Mouse (Mus musculus): ENCODE measurements at regions not wholly inside any gene's neighbourhood (a gene's known extent, or its start where the extent isn't known, plus 50 kb on each side); places are given as distances from the start of the nearest gene placed in this dataset.

DNA sequence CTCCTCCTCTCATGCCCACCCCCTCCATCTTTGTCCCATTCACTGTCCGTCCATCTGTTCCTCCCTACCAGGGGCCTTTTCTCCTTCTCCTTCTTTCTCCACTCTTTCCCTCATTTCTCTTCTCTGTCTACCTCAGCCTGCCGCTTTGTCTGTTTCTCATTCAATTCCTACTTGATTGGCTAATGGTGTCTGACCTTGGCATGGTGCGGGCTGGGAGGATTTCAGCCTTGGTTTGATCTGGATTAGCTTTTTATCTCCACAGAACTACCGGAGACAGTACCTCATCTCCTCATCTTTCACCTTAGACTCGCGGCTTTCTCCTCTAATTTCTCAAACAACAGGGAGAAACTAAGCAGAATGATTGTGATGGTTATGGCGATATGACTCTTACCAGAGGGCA is 506.4 kb downstream of the Tmem38b start:
- Histone ChIP-seq H3K4me1 (ENCODE audit: control insufficient read depth, insufficient read depth, insufficient read length) (no peaks in the 10 kb centered on the region; the same call in 1 of the 2 replicates), H3K36me3 (ENCODE audit: control insufficient read depth, insufficient read depth, low read length) (no peaks in the 10 kb centered on the region), H3K27ac (ENCODE audit: insufficient read depth, low read length) (no peak overlapping the region), H3K4me3 (ENCODE audit: extremely low read depth, insufficient read depth, insufficient read length) (no peak overlapping the region), H3K27me3 (ENCODE audit: control insufficient read depth, insufficient read depth, low read length) (no peaks in the 10 kb centered on the region)
- 93% methylated on average over 7 of the region's 7 CpGs for WGBS
- TF ChIP-seq POLR2A (IDR thresholded peaks at IDR 0.05; ENCODE audit: low read depth, low read length): no peak
- no peak for TF ChIP-seq CTCF (IDR thresholded peaks at IDR 0.05; ENCODE audit: extremely low read depth, insufficient read depth, insufficient read length, insufficient replicate concordance)
- DNase-seq (ENCODE audit: low read depth in 1 of 2, low spot score in 2 of 2): no peak

DNA sequence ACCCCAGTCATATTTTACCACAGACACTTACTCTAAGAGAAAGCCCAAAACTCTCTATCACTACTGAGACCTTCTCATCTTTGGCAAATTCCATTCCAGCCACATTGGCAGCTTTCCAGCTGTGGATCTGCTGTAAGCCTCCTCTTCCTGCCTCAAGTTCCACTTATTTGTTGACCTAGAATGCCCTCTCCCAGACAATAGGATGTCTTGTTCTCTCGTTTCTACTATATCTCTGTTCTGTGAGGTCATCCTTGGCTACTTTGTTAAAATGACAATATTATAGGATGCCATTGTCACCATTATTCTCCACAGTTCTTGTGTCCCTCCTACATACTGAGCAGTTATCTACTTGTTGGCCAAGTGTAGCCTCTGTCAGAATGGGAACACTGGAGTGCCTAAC is 512.7 kb downstream of the Tmem38b start:
- 64% methylated on average over 1 of the region's 1 CpGs for WGBS
- no peak for DNase-seq (ENCODE audit: low read depth in 1 of 2, low spot score in 2 of 2)

DNA sequence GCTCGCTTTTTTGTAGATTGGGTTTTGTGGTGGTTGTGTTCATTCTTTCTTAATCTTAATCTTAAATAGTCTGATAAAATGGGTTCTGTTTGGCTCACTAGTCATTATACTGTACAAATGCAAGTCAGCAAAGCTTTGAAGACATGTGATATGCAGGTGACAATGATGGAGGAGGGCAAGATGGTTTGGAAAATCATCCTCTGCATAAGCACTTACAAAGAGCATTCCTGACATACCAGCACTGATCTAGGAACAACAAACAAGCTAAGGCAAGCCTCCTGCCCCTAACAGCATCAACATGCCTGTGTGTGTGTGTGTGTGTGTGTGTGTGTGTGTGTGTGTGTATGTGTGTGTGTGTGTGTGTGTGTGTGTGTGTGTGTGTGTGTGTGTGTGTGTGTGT is 514.3 kb downstream of the Tmem38b start:
- H3K27ac ChIP-seq (ENCODE audit: insufficient read depth, low read length): no peak overlapping the region
- H3K4me1 ChIP-seq (ENCODE audit: control insufficient read depth, insufficient read depth, insufficient read length): no peaks in the 10 kb centered on the region
- H3K36me3 ChIP-seq (ENCODE audit: control insufficient read depth, insufficient read depth, low read length): no peaks in the 10 kb centered on the region
- TF ChIP-seq POLR2A (IDR thresholded peaks at IDR 0.05; ENCODE audit: low read depth, low read length) (no peak), CTCF (IDR thresholded peaks at IDR 0.05; ENCODE audit: extremely low read depth, insufficient read depth, insufficient read length, insufficient replicate concordance) (no peak)
- H3K4me3 ChIP-seq (ENCODE audit: extremely low read depth, insufficient read depth, insufficient read length): no peak overlapping the region
- no peak for DNase-seq (ENCODE audit: low read depth in 1 of 2, low spot score in 2 of 2)
- WGBS: 94% methylated on average over 1 of the region's 1 CpGs
- H3K27me3 ChIP-seq (ENCODE audit: control insufficient read depth, insufficient read depth, low read length): no peaks in the 10 kb centered on the region

More for the DNA sequence above, 512.7 kb downstream of the Tmem38b start:
- H3K4me3 ChIP-seq (ENCODE audit: extremely low read depth, insufficient read depth, insufficient read length): no peak overlapping the region
- TF ChIP-seq CTCF (IDR thresholded peaks at IDR 0.05; ENCODE audit: extremely low read depth, insufficient read depth, insufficient read length, insufficient replicate concordance) (no peak), POLR2A (IDR thresholded peaks at IDR 0.05; ENCODE audit: low read depth, low read length) (no peak)
- no peak overlapping the region for H3K27ac ChIP-seq (ENCODE audit: insufficient read depth, low read length)
- no peaks in the 10 kb centered on the region for H3K27me3 ChIP-seq (ENCODE audit: control insufficient read depth, insufficient read depth, low read length)
- no peaks in the 10 kb centered on the region for H3K4me1 ChIP-seq (ENCODE audit: control insufficient read depth, insufficient read depth, insufficient read length)
- no peaks in the 10 kb centered on the region for H3K36me3 ChIP-seq (ENCODE audit: control insufficient read depth, insufficient read depth, low read length)

DNA sequence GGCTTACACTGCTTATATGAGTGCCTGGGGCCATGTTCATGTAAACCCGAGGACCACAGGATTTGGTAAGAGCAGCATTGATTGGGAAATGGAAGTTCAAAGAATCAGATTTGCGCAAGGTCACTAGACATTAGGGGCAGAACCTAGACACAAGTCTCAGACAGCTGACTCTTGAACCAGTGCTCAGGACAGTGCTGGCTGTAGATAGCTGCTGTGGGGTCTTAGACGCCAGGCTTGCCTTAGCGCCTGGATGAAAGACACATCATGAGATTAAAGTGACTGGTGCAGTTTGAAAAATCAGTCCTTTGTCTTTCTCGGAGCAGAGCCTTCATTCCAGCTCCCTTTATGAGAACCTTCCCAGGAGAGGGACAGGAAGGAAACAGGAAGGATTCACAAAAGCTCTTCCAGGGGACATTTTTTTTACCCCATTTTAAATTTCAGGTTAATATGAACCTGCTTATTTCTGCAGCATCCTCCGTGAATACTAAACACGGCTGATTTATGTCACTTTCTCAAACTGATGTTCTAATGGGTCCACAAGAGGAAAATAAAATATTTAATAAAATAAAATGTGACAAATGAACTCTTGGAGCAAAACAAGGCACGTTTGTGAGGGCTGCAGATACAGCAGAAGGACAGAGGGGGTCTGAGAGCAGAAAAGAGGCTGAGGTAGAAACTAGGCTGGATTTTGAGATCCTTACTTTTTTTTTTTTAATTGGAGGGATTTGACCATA is 528.0 kb downstream of the Tmem38b start:
- H3K27ac ChIP-seq (ENCODE audit: insufficient read depth, low read length): no peak overlapping the region
- TF ChIP-seq POLR2A (IDR thresholded peaks at IDR 0.05; ENCODE audit: low read depth, low read length) (no peak), CTCF (IDR thresholded peaks at IDR 0.05; ENCODE audit: extremely low read depth, insufficient read depth, insufficient read length, insufficient replicate concordance) (no peak)
- no peak for DNase-seq (ENCODE audit: low read depth in 1 of 2, low spot score in 2 of 2)
- no peaks in the 10 kb centered on the region for H3K36me3 ChIP-seq (ENCODE audit: control insufficient read depth, insufficient read depth, low read length)
- no peak overlapping the region for H3K4me3 ChIP-seq (ENCODE audit: extremely low read depth, insufficient read depth, insufficient read length)
- H3K27me3 ChIP-seq (ENCODE audit: control insufficient read depth, insufficient read depth, low read length): no peaks in the 10 kb centered on the region
- WGBS: 89% methylated on average over 8 of the region's 8 CpGs
- no peaks in the 10 kb centered on the region for H3K4me1 ChIP-seq (ENCODE audit: control insufficient read depth, insufficient read depth, insufficient read length)

DNA sequence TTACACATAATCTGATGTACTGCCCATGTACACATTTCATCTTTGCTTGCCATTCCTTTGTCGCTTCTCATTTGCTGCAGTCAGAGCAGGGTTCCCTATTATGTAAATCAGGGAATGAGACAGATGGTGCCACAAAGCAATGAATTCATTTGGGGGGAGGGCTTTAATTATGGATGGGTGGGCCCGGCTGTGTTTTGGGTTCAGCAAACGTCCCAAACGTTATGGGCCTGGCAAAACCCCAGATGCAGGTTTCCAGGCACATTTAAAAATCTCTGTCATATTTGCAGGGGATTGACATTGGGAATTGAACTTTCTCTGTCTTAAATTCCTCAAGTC is 528.5 kb downstream of the Tmem38b start:
- no peak overlapping the region for H3K4me3 ChIP-seq (ENCODE audit: extremely low read depth, insufficient read depth, insufficient read length)

DNA sequence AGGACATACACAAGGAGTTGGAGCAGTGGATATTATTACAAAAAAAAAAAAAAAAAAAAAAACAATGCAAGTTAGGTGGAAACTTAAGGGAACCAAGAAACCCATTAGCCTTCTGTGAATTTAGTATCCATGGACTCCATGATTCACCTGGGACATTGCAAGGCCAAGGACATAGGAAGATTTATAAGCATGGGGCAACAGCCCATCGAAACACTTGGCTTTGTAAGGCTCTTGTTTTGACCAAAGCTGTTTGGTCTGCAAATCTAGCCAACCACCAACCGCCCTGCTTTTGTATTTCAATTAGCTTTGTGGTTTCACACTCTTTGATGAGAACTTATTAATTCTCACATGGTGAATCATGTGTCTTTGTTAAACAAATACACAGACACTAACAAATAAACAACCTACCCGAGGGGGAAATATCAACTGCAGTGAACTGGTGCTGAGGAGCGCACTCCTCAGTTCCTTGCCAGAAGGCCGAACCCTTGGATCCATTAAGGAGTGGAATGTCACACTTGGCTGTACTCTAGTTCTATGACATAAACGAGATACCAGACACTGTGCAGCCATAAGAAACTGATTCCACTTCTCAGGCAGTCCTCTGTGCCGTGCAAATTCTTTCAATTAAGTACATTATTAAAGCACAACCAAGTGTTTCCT is 529.7 kb downstream of the Tmem38b start:
- no peak overlapping the region for H3K4me3 ChIP-seq (ENCODE audit: extremely low read depth, insufficient read depth, insufficient read length)
- 84% methylated on average over 7 of the region's 7 CpGs for WGBS
- no peaks in the 10 kb centered on the region for H3K4me1 ChIP-seq (ENCODE audit: control insufficient read depth, insufficient read depth, insufficient read length)
- H3K27ac ChIP-seq (ENCODE audit: insufficient read depth, low read length): no peak overlapping the region
- no peaks in the 10 kb centered on the region for H3K27me3 ChIP-seq (ENCODE audit: control insufficient read depth, insufficient read depth, low read length)
- TF ChIP-seq POLR2A (IDR thresholded peaks at IDR 0.05; ENCODE audit: low read depth, low read length) (no peak), CTCF (IDR thresholded peaks at IDR 0.05; ENCODE audit: extremely low read depth, insufficient read depth, insufficient read length, insufficient replicate concordance) (no peak)
- DNase-seq (ENCODE audit: low read depth in 1 of 2, low spot score in 2 of 2): no peak
- no peaks in the 10 kb centered on the region for H3K36me3 ChIP-seq (ENCODE audit: control insufficient read depth, insufficient read depth, low read length)

More for the DNA sequence above, 528.5 kb downstream of the Tmem38b start:
- WGBS: 88% methylated on average over 4 of the region's 4 CpGs
- TF ChIP-seq CTCF (IDR thresholded peaks at IDR 0.05; ENCODE audit: extremely low read depth, insufficient read depth, insufficient read length, insufficient replicate concordance) (no peak), POLR2A (IDR thresholded peaks at IDR 0.05; ENCODE audit: low read depth, low read length) (no peak)
- H3K27ac ChIP-seq (ENCODE audit: insufficient read depth, low read length): no peak overlapping the region
- no peaks in the 10 kb centered on the region for H3K36me3 ChIP-seq (ENCODE audit: control insufficient read depth, insufficient read depth, low read length)
- H3K27me3 ChIP-seq (ENCODE audit: control insufficient read depth, insufficient read depth, low read length): no peaks in the 10 kb centered on the region
- no peak for DNase-seq (ENCODE audit: low read depth in 1 of 2, low spot score in 2 of 2)
- H3K4me1 ChIP-seq (ENCODE audit: control insufficient read depth, insufficient read depth, insufficient read length): no peaks in the 10 kb centered on the region

DNA sequence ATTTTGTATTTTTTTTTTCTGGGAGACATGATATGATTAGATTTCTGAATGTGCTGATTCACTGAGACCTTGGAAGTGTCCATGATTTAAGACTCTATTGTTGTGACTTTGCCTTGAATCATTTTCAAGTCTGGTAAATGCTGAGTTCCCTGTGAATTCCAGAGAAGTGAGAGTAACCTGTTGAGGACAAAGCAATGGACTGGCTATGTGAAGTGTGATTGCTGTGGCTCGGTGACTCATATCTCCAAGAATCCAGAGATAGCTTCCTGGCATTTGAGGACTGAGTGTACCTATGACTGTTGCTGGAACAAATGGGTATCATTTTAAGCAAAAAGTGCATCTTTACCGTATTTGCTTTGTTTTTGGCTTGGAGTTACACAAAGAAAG is 530.2 kb downstream of the Tmem38b start:
- Histone ChIP-seq H3K4me3 (ENCODE audit: extremely low read depth, insufficient read depth, insufficient read length) (no peak overlapping the region), H3K27me3 (ENCODE audit: control insufficient read depth, insufficient read depth, low read length) (no peaks in the 10 kb centered on the region), H3K4me1 (ENCODE audit: control insufficient read depth, insufficient read depth, insufficient read length) (no peaks in the 10 kb centered on the region), H3K36me3 (ENCODE audit: control insufficient read depth, insufficient read depth, low read length) (no peaks in the 10 kb centered on the region), H3K27ac (ENCODE audit: insufficient read depth, low read length) (no peak overlapping the region)
- 91% methylated on average over 2 of the region's 2 CpGs for WGBS
- TF ChIP-seq POLR2A (IDR thresholded peaks at IDR 0.05; ENCODE audit: low read depth, low read length): no peak
- TF ChIP-seq CTCF (IDR thresholded peaks at IDR 0.05; ENCODE audit: extremely low read depth, insufficient read depth, insufficient read length, insufficient replicate concordance): no peak
- DNase-seq (ENCODE audit: low read depth in 1 of 2, low spot score in 2 of 2): no peak
